Mouse (Mus musculus): ENCODE results near the gene Gjc1. TPM values are rescaled to one million over a fixed set of nuclear protein-coding genes. Genes with fewer than 3 reads are reported as not detected.

Gene Gjc1
- polyA plus RNA-seq, 1 experiment from 2014 or later, result 16.1 TPM

- no peak for TF ChIP-seq CTCF (IDR thresholded peaks at IDR 0.05; ENCODE audit: low read depth)
- no peak for ATAC-seq
- Histone ChIP-seq H3K4me2 (replicated peaks; ENCODE audit: low read depth) (no peak overlapping the region), H3K9me3 (ENCODE audit: control insufficient read depth) (no peaks in the 10 kb centered on the region), H3K4me3 (ENCODE audit: low read depth, low read length) (no peak overlapping the region), H3K27ac (ENCODE audit: low read depth, low read length) (no peak overlapping the region), H3K9ac (ENCODE audit: low read depth, low read length) (no peak overlapping the region), H3K27me3 (replicated peaks; ENCODE audit: control insufficient read depth, insufficient read depth, low read length) (no peaks in the 10 kb centered on the region), H3K36me3 (ENCODE audit: control insufficient read depth, insufficient read depth) (no peaks in the 10 kb centered on the region; the same call in 1 of the 2 replicates), H3K4me1 (replicated peaks; ENCODE audit: control insufficient read depth, insufficient read depth, low read length) (no peaks in the 10 kb centered on the region; the same call in 1 of the 2 replicates)
- 56% methylated on average over 8 of the region's 8 CpGs for WGBS
These were observed 25.3 kb downstream of the Gjc1 start for GRCm38 (mm10) chr11:102794157-102794556.

DNA sequence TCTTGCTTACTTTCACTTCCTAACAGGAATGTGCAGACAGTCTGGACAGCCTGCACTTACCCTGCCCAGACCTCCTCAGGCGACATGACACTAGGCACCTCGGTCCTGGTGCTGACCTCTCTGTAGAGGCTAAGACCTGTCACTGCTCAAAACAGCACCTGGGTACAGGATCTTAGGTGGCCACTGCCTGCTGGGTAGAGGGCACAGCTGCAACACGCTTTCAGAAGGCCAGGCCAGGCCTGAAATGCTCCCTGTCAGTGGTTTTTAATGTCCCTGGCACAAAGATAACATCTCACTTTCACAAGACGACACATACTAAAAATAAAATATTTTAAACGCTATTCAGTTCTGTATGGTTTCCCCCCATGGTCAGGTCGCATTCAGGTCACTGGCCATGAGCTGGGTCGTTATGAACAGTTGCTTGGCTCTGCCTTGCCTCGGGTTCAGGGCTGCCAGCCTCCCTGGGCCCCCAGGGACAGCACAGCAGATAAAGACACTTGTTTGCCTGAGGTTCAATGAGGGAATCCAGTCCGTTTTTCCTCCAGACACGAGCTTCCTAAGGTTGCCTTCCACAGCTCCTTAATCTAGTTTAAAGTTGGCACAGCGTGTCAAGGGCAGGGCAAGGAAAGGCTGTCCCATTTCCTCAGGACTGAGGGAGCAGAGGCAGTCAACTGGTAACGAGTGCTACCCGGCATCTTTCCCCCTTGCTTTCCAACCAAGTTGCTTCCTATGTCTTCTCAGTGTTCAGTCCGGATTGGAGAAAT is 27.6 kb downstream of the Gjc1 start:
- H3K4me3 ChIP-seq (ENCODE audit: low read depth, low read length), result no peak overlapping the region
- H3K4me2 ChIP-seq (replicated peaks; ENCODE audit: low read depth), result no peak overlapping the region
- TF ChIP-seq CTCF (IDR thresholded peaks at IDR 0.05; ENCODE audit: low read depth), result no peak
- H3K9me3 ChIP-seq (ENCODE audit: control insufficient read depth), result no peaks in the 10 kb centered on the region
- no peak overlapping the region; the same call in 1 of the 2 replicates for H3K27ac ChIP-seq (ENCODE audit: low read depth, low read length)
- no peaks in the 10 kb centered on the region; the same call in 1 of the 2 replicates for H3K36me3 ChIP-seq (ENCODE audit: control insufficient read depth, insufficient read depth)
- no peak overlapping the region; the same call in 1 of the 2 replicates for H3K9ac ChIP-seq (ENCODE audit: low read depth, low read length)
- 44% methylated on average over 14 of the region's 14 CpGs for WGBS
- no peak for ATAC-seq
- H3K4me1 ChIP-seq (replicated peaks; ENCODE audit: control insufficient read depth, insufficient read depth, low read length), result no peaks in the 10 kb centered on the region; the same call in 1 of the 2 replicates
- no peaks in the 10 kb centered on the region for H3K27me3 ChIP-seq (replicated peaks; ENCODE audit: control insufficient read depth, insufficient read depth, low read length)

DNA sequence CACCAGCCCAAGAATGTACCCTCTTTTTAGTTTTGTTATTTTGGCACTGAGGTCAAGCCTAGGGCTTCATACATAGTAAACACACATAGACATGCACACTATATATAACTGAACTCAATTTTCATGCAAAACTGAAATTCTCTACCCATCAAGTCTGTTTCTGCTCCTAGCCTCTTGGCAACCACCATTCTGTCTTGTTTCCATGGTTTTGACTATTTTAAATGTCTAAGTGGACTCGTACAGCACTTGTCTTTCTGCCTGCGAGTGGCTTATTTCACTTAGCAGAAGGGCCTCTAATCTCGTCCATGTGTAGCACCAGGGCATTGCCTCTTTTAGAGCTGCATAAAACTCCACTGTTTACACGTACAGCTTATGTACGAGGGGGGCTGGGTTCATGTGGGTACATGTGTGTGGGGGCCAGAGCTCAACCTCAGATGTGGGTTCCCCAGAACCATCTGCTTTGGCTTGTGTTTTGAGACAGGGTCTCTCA is 31.8 kb downstream of the Gjc1 start:
- Histone ChIP-seq H3K9ac (ENCODE audit: low read depth, low read length) (no peak overlapping the region), H3K4me3 (ENCODE audit: low read depth, low read length) (no peak overlapping the region), H3K36me3 (ENCODE audit: control insufficient read depth, insufficient read depth) (no peaks in the 10 kb centered on the region), H3K4me1 (replicated peaks; ENCODE audit: control insufficient read depth, insufficient read depth, low read length) (no peaks in the 10 kb centered on the region; the same call in 1 of the 2 replicates), H3K9me3 (ENCODE audit: control insufficient read depth) (no peaks in the 10 kb centered on the region), H3K27ac (ENCODE audit: low read depth, low read length) (no peak overlapping the region), H3K27me3 (replicated peaks; ENCODE audit: control insufficient read depth, insufficient read depth, low read length) (no peaks in the 10 kb centered on the region), H3K4me2 (replicated peaks; ENCODE audit: low read depth) (no peak overlapping the region)
- WGBS, result 68% methylated on average over 5 of the region's 5 CpGs
- no peak for ATAC-seq
- TF ChIP-seq CTCF (IDR thresholded peaks at IDR 0.05; ENCODE audit: low read depth), result no peak

- Histone ChIP-seq H3K36me3 (ENCODE audit: control insufficient read depth, insufficient read depth) (no peaks in the 10 kb centered on the region), H3K4me3 (ENCODE audit: low read depth, low read length) (no peak overlapping the region), H3K4me1 (replicated peaks; ENCODE audit: control insufficient read depth, insufficient read depth, low read length) (no peaks in the 10 kb centered on the region), H3K9ac (ENCODE audit: low read depth, low read length) (no peak overlapping the region), H3K27ac (ENCODE audit: low read depth, low read length) (no peak overlapping the region), H3K27me3 (replicated peaks; ENCODE audit: control insufficient read depth, insufficient read depth, low read length) (no peaks in the 10 kb centered on the region), H3K9me3 (ENCODE audit: control insufficient read depth) (no peaks in the 10 kb centered on the region), H3K4me2 (replicated peaks; ENCODE audit: low read depth) (no peak overlapping the region)
- WGBS, result 45% methylated on average over 7 of the region's 7 CpGs
- no peak for TF ChIP-seq CTCF (IDR thresholded peaks at IDR 0.05; ENCODE audit: low read depth)
- no peak for ATAC-seq
These were observed 36.1 kb downstream of the Gjc1 start for GRCm38 (mm10) chr11:102783443-102783842.

GRCm38 (mm10) chr11:102781523-102781922 is 38.0 kb downstream of the Gjc1 start:
- H3K9me3 ChIP-seq (ENCODE audit: control insufficient read depth), result no peaks in the 10 kb centered on the region
- H3K27ac ChIP-seq (ENCODE audit: low read depth, low read length), result no peak overlapping the region
- H3K4me2 ChIP-seq (replicated peaks; ENCODE audit: low read depth), result no peak overlapping the region
- TF ChIP-seq CTCF (IDR thresholded peaks at IDR 0.05; ENCODE audit: low read depth), result no peak
- no peak overlapping the region for H3K9ac ChIP-seq (ENCODE audit: low read depth, low read length)
- H3K4me1 ChIP-seq (replicated peaks; ENCODE audit: control insufficient read depth, insufficient read depth, low read length), result 0 out of 2 replicates have a peak, but pooled peaks cover 2% of the 10 kb centered on the region
- H3K36me3 ChIP-seq (ENCODE audit: control insufficient read depth, insufficient read depth), result no peaks in the 10 kb centered on the region
- no peak overlapping the region for H3K4me3 ChIP-seq (ENCODE audit: low read depth, low read length)
- ATAC-seq, result no peak
- H3K27me3 ChIP-seq (replicated peaks; ENCODE audit: control insufficient read depth, insufficient read depth, low read length), result no peaks in the 10 kb centered on the region
- 76% methylated on average over 4 of the region's 4 CpGs for WGBS

- H3K4me3 ChIP-seq (ENCODE audit: low read depth, low read length), result no peak overlapping the region
- H3K4me1 ChIP-seq (replicated peaks; ENCODE audit: control insufficient read depth, insufficient read depth, low read length), result 0 out of 2 replicates have a peak, but pooled peaks cover 2% of the 10 kb centered on the region
- no peak overlapping the region for H3K4me2 ChIP-seq (replicated peaks; ENCODE audit: low read depth)
- WGBS, result 62% methylated on average over 10 of the region's 10 CpGs
- no peak overlapping the region for H3K27ac ChIP-seq (ENCODE audit: low read depth, low read length)
- H3K36me3 ChIP-seq (ENCODE audit: control insufficient read depth, insufficient read depth), result no peaks in the 10 kb centered on the region
- ATAC-seq, result no peak
- no peaks in the 10 kb centered on the region for H3K9me3 ChIP-seq (ENCODE audit: control insufficient read depth)
- H3K9ac ChIP-seq (ENCODE audit: low read depth, low read length), result no peak overlapping the region
- H3K27me3 ChIP-seq (replicated peaks; ENCODE audit: control insufficient read depth, insufficient read depth, low read length), result no peaks in the 10 kb centered on the region
- TF ChIP-seq CTCF (IDR thresholded peaks at IDR 0.05; ENCODE audit: low read depth), result no peak
These were observed 38.5 kb downstream of the Gjc1 start for GRCm38 (mm10) chr11:102780986-102781351.
